Mouse (Mus musculus) midbrain, embryonic 14.5 days (tissue): ENCODE data around the gene Zcchc14. TPM values are rescaled to one million over a fixed set of nuclear protein-coding genes. Genes with fewer than 3 reads are reported as not detected.

Experiments
- ATAC-seq: fragments of 200-750 bp; cut with Nextera tagmentation; 2 replicates; pipeline ENCODE4 v1.8.0; 2017; ENCODE audit warnings: moderate number of reproducible peaks, moderate library complexity; ENCODE audit not compliant: low FRiP score, low TSS enrichment
- DNase-seq: peaks from one replicate; pipeline ENCODE4 v3.0.0-alpha.2; 2015
- H3K27ac ChIP-seq: fragments of 300-500 bp; sonication (generic); replicated peaks from 2 replicates; pipeline ENCODE4 v1.5.1; 2014; ENCODE audit warnings: mild to moderate bottlenecking, low read depth, low read length, moderate library complexity
- H3K27me3 ChIP-seq: fragments of 300-500 bp; sonication (generic); 2 replicates; pipeline ENCODE4 v1.6.1; 2014; ENCODE audit warnings: low read length, control low read depth, mixed read lengths; ENCODE audit not compliant: control insufficient read depth, insufficient read depth
- H3K36me3 ChIP-seq: fragments of 300-500 bp; sonication (generic); 2 replicates; pipeline ENCODE4 v1.6.1; 2014; ENCODE audit warnings: low read length, control low read depth; ENCODE audit not compliant: control insufficient read depth, insufficient read depth
- H3K4me1 ChIP-seq: fragments of 300-500 bp; sonication (generic); 2 replicates; pipeline ENCODE4 v1.6.1; 2014; ENCODE audit warnings: mild to moderate bottlenecking, antibody characterized with exemption, low read length, control low read depth; ENCODE audit not compliant: control insufficient read depth, insufficient read depth
- H3K4me2 ChIP-seq: fragments of 300-500 bp; sonication (generic); 2 replicates; pipeline ENCODE4 v1.6.1; 2014; ENCODE audit warnings: mild to moderate bottlenecking, low read length, moderate library complexity
- H3K4me3 ChIP-seq: fragments of 300-500 bp; sonication (generic); replicated peaks from 2 replicates; pipeline ENCODE4 v1.5.1; 2014; ENCODE audit warnings: low read depth, low read length
- H3K9ac ChIP-seq: fragments of 300-500 bp; sonication (generic); replicated peaks from 2 replicates; pipeline ENCODE4 v1.6.1; 2014; ENCODE audit warnings: mild to moderate bottlenecking, low read length, moderate library complexity
- H3K9me3 ChIP-seq: fragments of 300-500 bp; sonication (generic); 2 replicates; pipeline ENCODE4 v1.6.1; 2016; ENCODE audit warnings: low read length, control low read depth, mixed read lengths; ENCODE audit not compliant: control insufficient read depth
- WGBS: fragments of 180-500 bp; shearing (Covaris S2); extraction: QIAGEN DNeasy Blood & Tissue Kit; methylation state at CpG from one replicate; pipeline ENCODE4 v1.1.7; 2014; 5-methylcytosine and 5-hydroxymethylcytosine counted together
- polyA plus RNA-seq: library from polyadenylated mRNA; unstranded; fragments of >200 nt; fragmentation: Nextera tagmentation; extraction: Ambion mirVana; gene quantifications from 2 replicates; pipeline ENCODE4 v1.2.1, GENCODE M21; 2014

Gene Zcchc14
- 39.0 and 43.4 TPM in 2 replicates for polyA plus RNA-seq

DNA sequence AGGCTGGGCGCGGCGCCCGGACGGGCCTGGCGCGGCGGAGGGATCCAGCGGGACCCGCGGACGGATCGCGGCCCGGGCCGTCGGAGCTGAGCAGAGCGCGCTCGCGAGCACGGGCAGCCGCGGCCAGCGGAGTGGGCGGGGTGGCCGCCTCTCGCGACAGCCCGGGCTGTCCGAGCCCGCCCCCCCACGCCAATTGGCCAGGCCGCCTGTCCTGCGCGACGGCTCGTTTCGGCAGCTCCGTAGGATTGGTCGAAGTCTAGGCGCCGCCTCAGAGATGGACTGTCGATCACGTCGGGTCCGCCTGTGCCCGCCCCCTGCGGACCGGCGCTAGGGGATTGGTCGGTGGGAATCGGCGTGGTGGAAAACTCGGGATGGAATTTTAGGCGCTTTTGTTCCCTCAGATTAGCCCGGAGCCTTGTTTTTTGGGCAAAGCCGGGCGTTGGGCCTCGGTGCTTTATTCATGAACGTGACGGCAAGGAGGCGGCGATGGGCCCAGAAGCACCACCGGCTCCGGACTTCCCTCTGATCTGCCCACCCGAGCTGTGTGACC, at the start of gene Zcchc14:
Gene Zcchc14 (minus strand): TSS at position 128 of the 550 bp plus-strand sequence.
- DNase-seq (peak; percentile 99), ATAC-seq (peak; percentile 98)
- Histone ChIP-seq H3K4me3 (peak within 1 kb of the TSS; percentile 86), H3K27me3 (no peaks in the 10 kb centered on the region), H3K9me3 (no peaks in the 10 kb centered on the region), H3K4me2 (peak within 1 kb of the TSS; percentile 99), H3K9ac (peak within 1 kb of the TSS; percentile 94), H3K4me1 (peaks cover 48% of the 10 kb centered on the region), H3K27ac (peak within 1 kb of the TSS; percentile 100), H3K36me3 (no peaks in the 10 kb centered on the region)
- WGBS, result under 1% methylated on average over 67 of the region's 67 CpGs

DNA sequence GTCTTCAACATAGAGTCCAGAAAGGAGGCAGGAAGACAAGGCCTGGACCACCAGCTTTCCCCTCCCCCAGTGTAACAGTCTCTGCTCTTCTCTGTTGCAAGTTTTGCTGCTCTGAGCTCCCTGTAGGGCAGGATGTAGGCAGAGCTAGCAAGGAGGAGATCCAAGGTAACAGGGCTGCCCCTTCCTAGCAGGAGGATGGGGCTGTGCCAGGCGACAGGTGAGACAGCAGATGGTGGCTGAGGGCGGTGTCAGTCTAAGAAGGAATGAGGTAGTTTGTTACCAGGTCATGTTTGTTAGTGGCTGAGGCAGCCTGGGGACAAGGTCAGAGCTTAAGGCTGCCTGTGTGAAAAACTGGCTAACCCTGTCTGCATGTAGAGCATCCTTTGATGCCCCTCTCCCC, 47.2 kb upstream of the Zcchc14 start:
- WGBS, result 95% methylated on average over 2 of the region's 2 CpGs
- DNase-seq (no peak), ATAC-seq (no peak)
- Histone ChIP-seq H3K27ac (no peak overlapping the region), H3K36me3 (no peaks in the 10 kb centered on the region), H3K27me3 (no peaks in the 10 kb centered on the region), H3K4me3 (no peak overlapping the region), H3K4me2 (no peak overlapping the region), H3K4me1 (peaks cover 11% of the 10 kb centered on the region), H3K9me3 (no peaks in the 10 kb centered on the region), H3K9ac (no peak overlapping the region)

DNA sequence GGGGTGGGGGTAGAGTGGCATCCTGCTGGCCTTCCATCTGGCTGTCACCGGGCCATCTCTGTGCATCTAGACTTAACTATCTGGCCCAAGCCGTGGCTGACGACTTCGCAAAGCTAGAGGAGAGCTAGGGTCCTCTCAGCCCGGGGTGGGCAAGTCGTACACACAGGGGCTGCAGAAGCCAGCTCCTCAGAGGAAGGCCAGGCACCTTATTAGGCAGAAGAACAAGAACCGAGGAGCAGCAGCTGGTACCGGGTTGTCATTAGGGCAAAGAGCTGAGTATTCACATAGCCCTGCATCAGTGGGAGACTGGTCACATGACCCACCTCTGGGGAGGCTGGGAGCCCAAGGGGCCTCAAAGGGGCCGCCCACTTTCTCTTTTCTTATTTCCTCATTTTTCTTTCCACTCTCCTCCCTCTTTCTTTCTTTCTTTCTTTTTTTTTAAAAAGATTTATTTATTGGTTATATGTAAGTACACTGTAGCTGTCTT, 46.0 kb upstream of the Zcchc14 start:
- H3K36me3 ChIP-seq, result no peaks in the 10 kb centered on the region
- DNase-seq, result peak; percentile 29
- H3K9me3 ChIP-seq, result no peaks in the 10 kb centered on the region
- peak overlapping the region; percentile 74 for H3K27ac ChIP-seq
- no peaks in the 10 kb centered on the region for H3K27me3 ChIP-seq
- H3K4me3 ChIP-seq, result peak overlapping the region; percentile 3; the same call in 1 of the 2 replicates
- no peak overlapping the region for H3K9ac ChIP-seq
- 5% methylated on average over 9 of the region's 9 CpGs for WGBS
- ATAC-seq, result no peak; the same call in 1 of the 2 replicates
- H3K4me1 ChIP-seq, result peaks cover 11% of the 10 kb centered on the region
- H3K4me2 ChIP-seq, result peak overlapping the region; percentile 36

DNA sequence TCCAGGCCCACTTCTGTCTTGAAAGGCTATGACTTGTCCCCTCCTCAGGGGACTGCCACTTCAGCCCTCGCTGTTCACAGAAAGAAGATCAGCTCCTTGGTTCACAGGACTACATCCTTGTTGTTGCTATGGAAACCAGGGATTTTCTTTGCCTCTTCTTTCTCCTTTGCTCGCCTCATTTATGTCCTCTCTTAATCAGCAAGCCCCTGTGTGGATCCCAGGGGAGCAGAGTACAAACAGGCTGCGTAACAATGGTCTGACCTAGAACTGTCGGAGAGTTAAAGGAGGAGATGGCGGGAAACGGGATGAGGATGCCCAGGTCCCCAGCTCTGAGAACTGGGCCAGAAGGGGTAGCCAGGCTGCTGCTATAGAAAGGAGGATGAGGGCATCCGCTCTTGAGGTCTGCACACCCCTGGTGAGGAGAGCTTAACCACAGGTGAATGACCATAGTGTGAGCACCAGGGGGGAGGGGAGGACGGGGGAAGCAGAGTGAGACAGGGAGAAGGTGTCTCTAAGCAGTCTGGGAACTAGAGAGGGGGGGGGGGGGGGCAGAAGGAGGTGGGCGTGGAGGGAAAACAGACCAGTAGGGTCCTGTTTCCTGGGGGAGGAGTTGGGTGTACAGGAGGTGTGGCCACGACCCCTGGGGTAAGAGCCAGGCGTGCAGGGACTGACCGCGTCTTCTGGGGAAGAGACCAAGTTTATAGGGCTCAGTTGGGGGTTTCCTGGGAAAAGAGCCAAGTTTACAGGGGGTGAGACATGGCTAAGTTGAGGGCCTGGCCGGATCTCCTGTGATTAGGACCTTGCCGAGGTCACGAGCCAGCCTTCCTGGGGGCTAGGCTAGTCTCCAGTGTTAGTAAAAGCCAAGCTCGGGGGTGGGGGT, 45.3 kb upstream of the Zcchc14 start:
- Histone ChIP-seq H3K27ac (peak overlapping the region; percentile 74), H3K4me3 (peak overlapping the region; percentile 3; the same call in 1 of the 2 replicates), H3K4me2 (peak overlapping the region; percentile 36), H3K9me3 (no peaks in the 10 kb centered on the region), H3K27me3 (no peaks in the 10 kb centered on the region), H3K4me1 (peaks cover 11% of the 10 kb centered on the region), H3K9ac (no peak overlapping the region; the same call in 1 of the 2 replicates), H3K36me3 (no peaks in the 10 kb centered on the region)
- peak; percentile 85 for DNase-seq
- peak; percentile 48 for ATAC-seq
- WGBS, result 2% methylated on average over 17 of the region's 17 CpGs

DNA sequence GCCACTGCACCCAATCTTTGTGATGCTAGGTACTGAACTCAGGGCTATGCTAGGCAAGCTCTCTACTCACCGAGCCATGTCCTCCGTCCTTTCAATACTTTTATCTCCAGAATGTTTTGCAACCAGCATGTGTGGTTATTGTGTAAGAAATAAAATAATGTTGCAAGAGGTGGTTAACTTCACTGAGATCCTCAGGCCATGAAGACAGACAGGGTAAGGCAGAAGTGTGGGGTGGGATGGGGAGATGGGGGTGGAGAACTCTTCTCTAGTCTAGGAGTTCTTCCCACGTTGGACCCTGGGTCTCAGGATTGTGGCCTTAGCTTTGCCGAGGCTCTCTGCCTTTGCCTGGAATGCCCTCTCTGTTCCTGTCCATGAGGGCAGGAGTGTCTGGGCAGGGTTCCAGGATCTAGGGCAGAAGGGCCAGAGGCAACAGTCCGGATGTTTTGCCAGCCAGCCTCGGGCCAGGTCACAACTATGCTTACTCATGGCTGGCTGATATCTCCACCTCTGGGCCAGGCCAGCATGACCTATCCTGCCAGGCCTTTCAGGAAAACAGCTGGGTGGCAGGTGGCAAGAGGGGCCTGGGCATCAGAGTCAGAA, 43.0 kb upstream of the Zcchc14 start:
- no peak for DNase-seq
- H3K9me3 ChIP-seq, result no peaks in the 10 kb centered on the region
- no peaks in the 10 kb centered on the region for H3K36me3 ChIP-seq
- no peak for ATAC-seq
- no peak overlapping the region for H3K9ac ChIP-seq
- WGBS, result 88% methylated on average over 6 of the region's 6 CpGs
- 0 out of 2 replicates have a peak overlapping the region, but pooled peaks have one; percentile 32 for H3K27ac ChIP-seq
- H3K4me2 ChIP-seq, result no peak overlapping the region
- no peak overlapping the region for H3K4me3 ChIP-seq
- H3K4me1 ChIP-seq, result peaks cover 11% of the 10 kb centered on the region
- H3K27me3 ChIP-seq, result no peaks in the 10 kb centered on the region

DNA sequence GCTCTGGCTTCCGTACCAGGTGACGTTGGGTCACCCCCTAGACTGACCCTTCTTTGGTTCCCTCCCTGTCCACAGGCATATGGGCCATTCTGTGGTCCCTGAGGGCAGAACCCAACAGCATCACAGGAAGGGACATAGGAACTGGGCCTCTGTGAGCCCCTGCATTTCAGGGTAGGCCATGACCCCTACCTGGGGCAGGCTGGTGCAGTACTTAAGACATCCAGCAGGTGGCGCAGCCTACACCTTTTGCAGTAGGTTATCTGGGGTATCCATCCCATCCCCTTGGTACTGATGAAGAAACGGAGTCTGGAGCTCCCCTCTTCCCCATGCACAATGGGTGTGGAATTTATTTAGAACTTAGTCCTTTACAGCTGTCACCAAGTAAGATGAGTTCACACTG, 41.8 kb upstream of the Zcchc14 start:
- no peaks in the 10 kb centered on the region for H3K27me3 ChIP-seq
- DNase-seq, result peak; percentile 51
- no peaks in the 10 kb centered on the region for H3K9me3 ChIP-seq
- no peak overlapping the region for H3K9ac ChIP-seq
- H3K27ac ChIP-seq, result no peak overlapping the region
- H3K4me1 ChIP-seq, result peaks cover 11% of the 10 kb centered on the region
- no peak overlapping the region for H3K4me2 ChIP-seq
- no peak overlapping the region for H3K4me3 ChIP-seq
- no peaks in the 10 kb centered on the region for H3K36me3 ChIP-seq
- no peak for ATAC-seq
- 52% methylated on average over 4 of the region's 4 CpGs for WGBS

DNA sequence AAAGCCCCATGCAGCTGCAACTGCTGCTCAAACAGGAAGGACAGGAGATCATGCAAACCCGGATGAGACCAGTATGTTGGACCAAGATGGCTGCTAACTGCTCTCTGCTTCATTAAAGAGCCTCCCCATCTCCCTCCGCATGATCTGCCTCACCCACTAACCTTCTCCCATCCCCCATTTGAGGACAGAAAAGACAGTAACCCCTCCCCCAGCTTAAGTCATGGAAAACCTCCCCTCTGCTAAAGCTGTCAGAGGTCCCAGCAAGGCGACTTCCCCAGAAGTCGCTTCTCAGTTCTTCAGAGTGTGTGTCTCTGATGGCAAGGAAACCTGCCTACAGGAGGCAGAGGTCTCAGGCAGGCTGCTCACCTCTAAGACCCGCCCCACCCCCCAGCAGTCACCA, 35.8 kb upstream of the Zcchc14 start:
- peak; percentile 13 for DNase-seq
- H3K9ac ChIP-seq, result no peak overlapping the region
- no peak for ATAC-seq
- no peaks in the 10 kb centered on the region for H3K9me3 ChIP-seq
- no peaks in the 10 kb centered on the region for H3K27me3 ChIP-seq
- no peaks in the 10 kb centered on the region for H3K36me3 ChIP-seq
- H3K27ac ChIP-seq, result peak overlapping the region; percentile 90
- peaks cover 15% of the 10 kb centered on the region for H3K4me1 ChIP-seq
- no peak overlapping the region for H3K4me2 ChIP-seq
- H3K4me3 ChIP-seq, result no peak overlapping the region
- 42% methylated on average over 5 of the region's 5 CpGs for WGBS

DNA sequence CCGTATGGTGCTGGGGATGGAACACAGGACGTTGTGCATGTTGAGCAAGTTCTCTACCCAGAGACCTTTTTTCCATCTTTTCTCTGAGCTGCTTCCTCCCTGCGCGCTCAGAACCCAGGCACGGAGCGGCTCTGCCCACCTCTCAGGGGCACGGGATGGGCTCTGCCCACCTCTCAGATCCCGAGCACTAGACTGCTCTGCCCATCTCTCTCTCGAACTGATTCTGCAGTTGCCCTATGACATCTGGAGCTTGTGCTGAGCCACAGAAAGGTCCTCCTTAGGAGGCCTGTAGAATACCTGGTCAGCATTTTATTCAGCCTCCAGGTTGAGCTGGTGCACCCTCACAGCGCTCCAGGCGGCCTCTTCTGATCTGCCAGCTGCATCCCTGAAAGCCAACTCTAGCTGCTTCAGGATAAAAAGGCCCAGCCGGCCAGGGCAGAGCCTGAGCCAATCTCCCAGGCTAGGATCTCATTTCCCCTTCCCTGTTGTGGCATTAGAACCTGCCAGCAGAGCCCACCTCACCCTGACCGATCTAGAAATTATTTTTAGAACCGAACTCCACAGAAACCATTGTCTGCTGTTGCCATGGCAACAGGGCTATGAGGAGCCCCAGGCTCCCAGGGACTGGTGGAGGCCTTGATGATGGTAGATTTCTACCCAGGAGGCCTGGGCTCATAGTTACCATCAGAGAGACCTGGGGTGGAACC, 34.9 kb upstream of the Zcchc14 start:
- Histone ChIP-seq H3K9me3 (no peaks in the 10 kb centered on the region), H3K9ac (peak overlapping the region; percentile 31; the same call in 1 of the 2 replicates), H3K36me3 (no peaks in the 10 kb centered on the region), H3K4me1 (peaks cover 15% of the 10 kb centered on the region), H3K27ac (peak overlapping the region; percentile 90), H3K4me2 (no peak overlapping the region), H3K27me3 (no peaks in the 10 kb centered on the region), H3K4me3 (no peak overlapping the region)
- peak; percentile 88 for DNase-seq
- peak; percentile 34; the same call in 1 of the 2 replicates for ATAC-seq
- 49% methylated on average over 14 of the region's 14 CpGs for WGBS
